Mouse (Mus musculus): ENCODE data around the gene Rfng. TPM values are rescaled to one million over a fixed set of nuclear protein-coding genes. Genes with fewer than 3 reads are reported as not detected.
"Not testable (repeated sequence)": the region's sequence is repeated elsewhere in the genome, so short reads cannot be mapped to it uniquely, and the experiment has no call there.

The Rfng gene
- 21.4 and 24.5 TPM in 2 replicates for polyA plus RNA-seq (2015; fragmentation: Nextera tagmentation; extraction: Ambion mirVana)

GRCm38 (mm10) chr11:120784064-120784791 lies at the start of gene Rfng, which contains the start of gene Gps1:
Rfng (minus strand) TSS chr11:120784207.
Gps1 (plus strand) TSS chr11:120784272.
- H3K9me3 ChIP-seq: no peaks in the 10 kb centered on the region
- WGBS: under 1% methylated on average over 92 of the region's 107 CpGs
- H3K4me2 ChIP-seq: peak within 1 kb of the TSS; percentile 98
- H3K4me1 ChIP-seq: peaks cover 24% of the 10 kb centered on the region
- peak; percentile 82 for ATAC-seq (ENCODE audit: extremely low read depth, insufficient number of reproducible peaks, low FRiP score, low TSS enrichment)
- peak within 1 kb of the TSS; percentile 95 for H3K9ac ChIP-seq
- peak within 1 kb of the TSS; percentile 75 for H3K27ac ChIP-seq (replicated peaks)
- H3K36me3 ChIP-seq: peaks cover 61% of the 10 kb centered on the region
- peaks cover 8% of the 10 kb centered on the region; the same call in 1 of the 2 replicates for H3K27me3 ChIP-seq (replicated peaks)
- H3K4me3 ChIP-seq: peak within 1 kb of the TSS; percentile 99

GRCm38 (mm10) chr11:120832962-120833361 lies 49.0 kb upstream of the Rfng start:
- H3K9me3 ChIP-seq; ATAC-seq (ENCODE audit: extremely low read depth, insufficient number of reproducible peaks, low FRiP score, low TSS enrichment); H3K4me2 ChIP-seq; H3K4me3 ChIP-seq; H3K9ac ChIP-seq; H3K27me3 ChIP-seq (replicated peaks); H3K36me3 ChIP-seq: not testable (repeated sequence)
- H3K4me1 ChIP-seq: peaks cover 22% of the 10 kb centered on the region
- peak overlapping the region; percentile 72; the same call in 1 of the 2 replicates for H3K27ac ChIP-seq (replicated peaks)
- 83% methylated on average over 5 of the region's 5 CpGs for WGBS

- Histone ChIP-seq H3K9me3 (no peaks in the 10 kb centered on the region), H3K27ac (replicated peaks) (no peak overlapping the region), H3K36me3 (no peaks in the 10 kb centered on the region), H3K4me2 (no peak overlapping the region), H3K27me3 (replicated peaks) (no peaks in the 10 kb centered on the region), H3K9ac (no peak overlapping the region), H3K4me1 (peaks cover 22% of the 10 kb centered on the region), H3K4me3 (no peak overlapping the region)
- ATAC-seq (ENCODE audit: extremely low read depth, insufficient number of reproducible peaks, low FRiP score, low TSS enrichment): no peak
- WGBS: 75% methylated on average over 3 of the region's 3 CpGs
These were observed 47.8 kb upstream of the Rfng start for GRCm38 (mm10) chr11:120831659-120832440.

GRCm38 (mm10) chr11:120830686-120831085 lies 46.7 kb upstream of the Rfng start:
- peaks cover 26% of the 10 kb centered on the region for H3K4me1 ChIP-seq
- no peak overlapping the region for H3K9ac ChIP-seq
- H3K27me3 ChIP-seq (replicated peaks): no peaks in the 10 kb centered on the region
- H3K4me2 ChIP-seq: no peak overlapping the region
- WGBS: 77% methylated on average over 12 of the region's 12 CpGs
- H3K36me3 ChIP-seq: no peaks in the 10 kb centered on the region
- H3K27ac ChIP-seq (replicated peaks): no peak overlapping the region
- H3K9me3 ChIP-seq: no peaks in the 10 kb centered on the region
- ATAC-seq (ENCODE audit: extremely low read depth, insufficient number of reproducible peaks, low FRiP score, low TSS enrichment): no peak
- H3K4me3 ChIP-seq: no peak overlapping the region

GRCm38 (mm10) chr11:120829757-120830532 lies 45.9 kb upstream of the Rfng start:
- H3K9me3 ChIP-seq: no peaks in the 10 kb centered on the region
- H3K4me3 ChIP-seq: no peak overlapping the region
- no peak overlapping the region for H3K9ac ChIP-seq
- no peak overlapping the region for H3K27ac ChIP-seq (replicated peaks)
- WGBS: 80% methylated on average over 10 of the region's 10 CpGs
- no peaks in the 10 kb centered on the region for H3K36me3 ChIP-seq
- no peaks in the 10 kb centered on the region for H3K27me3 ChIP-seq (replicated peaks)
- H3K4me1 ChIP-seq: peaks cover 33% of the 10 kb centered on the region
- no peak overlapping the region for H3K4me2 ChIP-seq
- no peak for ATAC-seq (ENCODE audit: extremely low read depth, insufficient number of reproducible peaks, low FRiP score, low TSS enrichment)

GRCm38 (mm10) chr11:120828416-120828815 lies 44.4 kb upstream of the Rfng start:
- Histone ChIP-seq H3K36me3 (no peaks in the 10 kb centered on the region), H3K27ac (replicated peaks) (no peak overlapping the region), H3K4me1 (peaks cover 23% of the 10 kb centered on the region), H3K4me2 (no peak overlapping the region), H3K27me3 (replicated peaks) (no peaks in the 10 kb centered on the region), H3K9ac (no peak overlapping the region), H3K9me3 (no peaks in the 10 kb centered on the region), H3K4me3 (no peak overlapping the region)
- 62% methylated on average over 4 of the region's 4 CpGs for WGBS
- no peak for ATAC-seq (ENCODE audit: extremely low read depth, insufficient number of reproducible peaks, low FRiP score, low TSS enrichment)

- Histone ChIP-seq H3K4me2 (no peak overlapping the region), H3K9me3 (no peaks in the 10 kb centered on the region), H3K27ac (replicated peaks) (0 out of 2 replicates have a peak overlapping the region, but pooled peaks have one; percentile 94), H3K4me3 (no peak overlapping the region), H3K27me3 (replicated peaks) (no peaks in the 10 kb centered on the region), H3K36me3 (peaks cover 12% of the 10 kb centered on the region), H3K9ac (peak overlapping the region; percentile 94; the same call in 1 of the 2 replicates), H3K4me1 (peaks cover 38% of the 10 kb centered on the region)
- ATAC-seq (ENCODE audit: extremely low read depth, insufficient number of reproducible peaks, low FRiP score, low TSS enrichment): no peak
- WGBS: 80% methylated on average over 8 of the region's 8 CpGs
These were observed 42.3 kb upstream of the Rfng start for GRCm38 (mm10) chr11:120826016-120826953.

GRCm38 (mm10) chr11:120825289-120825863 lies 41.4 kb upstream of the Rfng start:
- H3K9me3 ChIP-seq: no peaks in the 10 kb centered on the region
- H3K27ac ChIP-seq (replicated peaks): peak overlapping the region; percentile 94
- H3K4me2 ChIP-seq: peak overlapping the region; percentile 98
- H3K9ac ChIP-seq: peak overlapping the region; percentile 94
- WGBS: 54% methylated on average over 4 of the region's 4 CpGs
- H3K27me3 ChIP-seq (replicated peaks): no peaks in the 10 kb centered on the region
- peak overlapping the region; percentile 74 for H3K4me3 ChIP-seq
- H3K36me3 ChIP-seq: peaks cover 21% of the 10 kb centered on the region
- peaks cover 47% of the 10 kb centered on the region for H3K4me1 ChIP-seq
- ATAC-seq (ENCODE audit: extremely low read depth, insufficient number of reproducible peaks, low FRiP score, low TSS enrichment): no peak

GRCm38 (mm10) chr11:120824787-120825288 lies 40.8 kb upstream of the Rfng start:
- Histone ChIP-seq H3K4me2 (peak overlapping the region; percentile 98), H3K9me3 (no peaks in the 10 kb centered on the region), H3K9ac (peak overlapping the region; percentile 94), H3K4me3 (peak overlapping the region; percentile 74), H3K4me1 (peaks cover 47% of the 10 kb centered on the region), H3K27ac (replicated peaks) (peak overlapping the region; percentile 94), H3K27me3 (replicated peaks) (no peaks in the 10 kb centered on the region), H3K36me3 (peaks cover 26% of the 10 kb centered on the region)
- WGBS: under 1% methylated on average over 21 of the region's 21 CpGs
- no peak for ATAC-seq (ENCODE audit: extremely low read depth, insufficient number of reproducible peaks, low FRiP score, low TSS enrichment)

Data from heart, embryonic 13.5 days (tissue).